8 mouse cellular contexts compared by ENCODE assay signal in the genomic region with DNA sequence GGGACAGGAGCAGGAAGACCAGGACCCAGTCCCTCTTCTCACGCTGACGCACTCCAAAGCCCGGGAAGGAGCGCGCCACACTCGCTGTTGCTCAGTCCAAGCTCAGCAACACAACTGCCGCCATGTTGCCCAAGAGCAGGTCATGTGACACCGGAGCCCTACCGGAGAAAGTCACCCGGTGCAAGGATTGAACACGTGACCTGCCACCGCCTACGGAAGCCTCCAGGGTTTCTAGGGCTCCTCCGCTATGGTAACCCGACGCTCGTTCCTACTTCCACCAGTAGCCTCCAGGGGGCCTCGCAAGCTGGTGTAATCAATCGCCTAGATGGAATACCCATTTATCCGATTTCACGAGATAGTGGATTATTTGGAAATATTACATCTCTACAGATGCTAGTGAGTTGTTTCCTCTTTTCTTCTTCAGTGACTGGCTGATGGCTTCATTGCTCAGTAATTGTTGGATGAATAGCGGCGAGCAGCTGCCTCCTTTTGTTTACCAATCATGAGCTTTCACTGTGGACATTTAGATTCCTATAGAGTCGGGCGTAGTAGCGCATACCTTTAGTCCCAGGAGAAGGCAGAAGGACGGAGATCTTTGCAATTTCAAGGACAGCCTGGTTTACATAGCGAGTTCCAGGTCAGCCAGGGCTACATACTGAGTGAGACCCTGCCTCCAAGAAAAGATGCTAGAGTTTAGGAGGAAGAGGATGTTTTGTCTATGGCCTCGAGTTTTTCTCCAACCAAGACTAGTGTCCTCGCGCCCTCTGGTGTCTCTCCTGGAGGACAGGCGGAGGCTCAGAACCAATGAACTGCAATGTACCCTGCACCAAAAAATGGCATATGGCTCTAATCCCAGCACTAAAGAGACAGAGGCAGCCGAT. TPM values are rescaled to one million over a fixed set of nuclear protein-coding genes. Genes with fewer than 3 reads are reported as not detected.
DNase-seq lines count a peak whose midpoint lies in the region; ATAC-seq and TF ChIP-seq lines count a peak whose summit lies in the region.

A gene (minus strand): TSS at position 173 of the 881 bp plus-strand sequence.

- TF ChIP-seq POLR2A in cortical plate, adult 2 months (IDR thresholded peaks at IDR 0.05; ENCODE audit: extremely low read depth, insufficient read depth, low read length) = peak; percentile 86; the same call in 1 of the 2 replicates

- H3K9me3 ChIP-seq in megakaryocyte, embryonic 14.5 days = no peaks in the 10 kb centered on the region

- peak within 1 kb of the TSS; percentile 69 for H3K4me3 ChIP-seq in cortical plate, adult 2 months (ENCODE audit: insufficient read depth, low read length)
- peak within 1 kb of the TSS; percentile 100 for H3K4me3 ChIP-seq in megakaryocyte, embryonic 14.5 days (replicated peaks)

- H3K36me3 ChIP-seq in megakaryocyte, embryonic 14.5 days (replicated peaks; ENCODE audit: low read length) = peaks cover 49% of the 10 kb centered on the region

- H3K27me3 ChIP-seq in megakaryocyte, embryonic 14.5 days (replicated peaks) = peaks cover 2% of the 10 kb centered on the region

- peak; percentile 89 to 90 for DNase-seq in gastrocnemius, adult 8-10 months (ENCODE audit: low spot score in 2 of 2)
- DNase-seq in hindlimb bud, embryonic 11.5 days (ENCODE audit: extremely low spot score, low read depth, low spot score) = peak; percentile 94
- peak; percentile 96 to 98 for DNase-seq in left cerebral cortex, adult 8-10 months (ENCODE audit: low spot score in 2 of 2)
- peak; percentile 99 for DNase-seq in right cerebral cortex, postnatal 10 days (ENCODE audit: low spot score in 2 of 2)
- peak; percentile 89 for DNase-seq in urinary bladder, postnatal 25 days (ENCODE audit: low spot score)

- H3K27ac ChIP-seq in cortical plate, adult 2 months (ENCODE audit: insufficient read depth, low read length) = no peak within 1 kb of the TSS

- peak; percentile 71 for TF ChIP-seq CTCF in cortical plate, adult 2 months (IDR thresholded peaks at IDR 0.05; ENCODE audit: extremely low read depth, insufficient read depth, low read length)

- H3K4me1 ChIP-seq in cortical plate, adult 2 months (ENCODE audit: control insufficient read depth, insufficient read depth, low read length) = peaks cover 5% of the 10 kb centered on the region
- H3K4me1 ChIP-seq in megakaryocyte, embryonic 14.5 days = peaks cover 55% of the 10 kb centered on the region

- peak; percentile 91 for ATAC-seq in activated CD4-positive, CD25-positive, alpha-beta regulatory T cell, adult 4 months

RNA-seq across cellular contexts. Expression of the gene that starts here (rescaled TPM):
- polyA plus RNA-seq in activated CD4-positive, CD25-positive, alpha-beta regulatory T cell, adult 4 months (2017; shearing (Covaris generic)) = 10 to 100 TPM; 26.7 to 43.3 TPM
- 171 and 177 TPM in 2 replicates for polyA plus RNA-seq in cortical plate, adult 2 months (2012; rRNA removed)
- 10 to 100 TPM; 22.7 to 23.9 (median 22.8) TPM for total RNA-seq in gastrocnemius, adult 8-10 months (2022)
- 10 to 100 TPM; 69.2 to 85.9 (median 79.1) TPM for total RNA-seq in left cerebral cortex, adult 8-10 months (2022)
- polyA plus RNA-seq in megakaryocyte, embryonic 14.5 days (2012; ENCODE audit: insufficient read depth, low replicate concordance) = 74.6 and 153 TPM in 2 replicates
